Mouse (Mus musculus) cerebellum, postnatal 14 days (tissue): ENCODE measurements around the gene Mmp2.
"Not testable (repeated sequence)": the region's sequence is repeated elsewhere in the genome, so short reads cannot be mapped to it uniquely, and the experiment has no call there.

Experiments used
- DNase-seq, 2 experiments: peaks; one replicate each; pipeline ENCODE4 v3.0.0; 2021; ENCODE audit warnings: mixed read lengths in 2 of 2

Mmp2 gene

DNA sequence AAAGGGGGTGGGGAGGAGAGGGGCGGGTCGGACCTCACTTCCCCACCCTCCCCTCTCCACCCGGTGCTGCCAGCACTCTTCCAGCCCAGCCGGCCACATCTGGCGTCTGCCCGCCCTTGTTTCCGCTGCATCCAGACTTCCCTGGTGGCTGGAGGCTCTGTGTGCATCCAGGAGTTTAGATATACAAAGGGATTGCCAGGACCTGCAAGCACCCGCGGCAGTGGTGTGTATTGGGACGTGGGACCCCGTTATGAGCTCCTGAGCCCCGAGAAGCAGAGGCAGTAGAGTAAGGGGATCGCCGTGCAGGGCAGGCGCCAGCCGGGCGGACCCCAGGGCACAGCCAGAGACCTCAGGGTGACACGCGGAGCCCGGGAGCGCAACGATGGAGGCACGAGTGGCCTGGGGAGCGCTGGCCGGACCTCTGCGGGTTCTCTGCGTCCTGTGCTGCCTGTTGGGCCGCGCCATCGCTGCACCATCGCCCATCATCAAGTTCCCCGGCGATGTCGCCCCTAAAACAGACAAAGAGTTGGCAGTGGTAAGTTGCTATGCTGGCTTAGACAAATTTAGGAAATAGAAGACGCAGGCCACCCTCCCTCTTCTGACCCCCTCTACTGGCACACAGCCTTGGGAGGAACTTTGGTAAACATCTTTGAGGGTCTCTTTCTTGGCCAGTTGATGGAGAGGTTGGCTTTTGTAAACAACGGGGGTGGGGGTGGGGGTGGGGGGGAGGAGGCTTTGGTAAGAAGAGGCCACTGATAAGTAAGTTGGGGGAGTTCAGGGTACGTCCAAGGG, at the start of gene Mmp2:
Gene Mmp2, plus strand, starts transcription at position 49 of the 792 bp plus-strand sequence.
- no peak for DNase-seq

DNA sequence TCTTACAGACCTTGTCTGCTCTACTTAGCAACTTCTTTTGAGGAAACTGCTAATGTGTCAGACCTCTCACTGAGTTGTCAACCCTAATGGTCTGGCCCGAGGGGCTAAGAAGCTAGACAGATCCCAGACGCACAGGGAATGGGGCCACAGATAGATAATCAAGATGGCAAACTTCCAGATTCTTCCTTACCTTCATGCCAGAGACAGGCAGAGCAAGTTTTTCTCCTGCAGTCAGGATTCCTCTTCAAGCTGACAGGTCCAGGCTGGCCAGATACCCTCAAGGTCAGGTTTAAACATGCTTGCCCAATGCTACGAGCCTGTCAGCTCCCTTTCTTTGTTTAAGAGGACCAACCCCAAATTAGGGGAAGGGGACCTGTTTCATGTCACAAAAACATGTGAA, 46.1 kb upstream of the Mmp2 start:
- no peak for DNase-seq

DNA sequence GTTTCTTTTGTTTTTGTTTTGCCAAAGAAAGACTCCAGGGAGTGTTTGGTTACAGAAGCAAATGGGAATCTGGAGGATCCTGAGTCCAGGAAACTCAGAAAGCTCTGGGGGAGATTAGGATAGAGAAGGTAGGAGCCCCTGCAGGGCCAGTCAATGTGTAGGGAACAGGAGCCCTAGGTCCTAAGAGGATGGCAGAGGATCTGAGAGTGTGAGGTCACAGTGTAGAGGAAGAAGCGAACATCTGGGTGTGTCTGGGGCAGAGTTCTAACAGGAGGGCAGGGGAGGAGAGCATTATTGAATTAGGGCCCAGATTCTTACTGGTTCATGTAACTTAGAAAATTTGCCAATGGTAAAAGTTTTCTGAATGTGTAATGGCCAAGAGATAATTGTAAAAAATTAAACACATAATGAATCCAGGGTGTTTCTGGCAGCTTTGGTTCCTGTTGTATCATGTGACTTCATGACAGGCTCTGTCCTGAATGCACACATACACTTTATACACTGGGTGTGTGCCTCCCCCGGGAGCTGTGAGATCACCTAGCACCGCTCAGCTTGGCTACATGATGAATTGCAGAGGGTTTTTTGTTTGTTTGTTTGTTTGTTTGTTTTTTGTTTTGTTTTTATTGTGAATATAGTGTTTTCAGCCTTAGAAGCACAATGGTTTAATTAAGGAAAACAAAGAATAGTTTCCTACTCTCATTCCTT, 43.0 kb upstream of the Mmp2 start:
- DNase-seq, result no peak

DNA sequence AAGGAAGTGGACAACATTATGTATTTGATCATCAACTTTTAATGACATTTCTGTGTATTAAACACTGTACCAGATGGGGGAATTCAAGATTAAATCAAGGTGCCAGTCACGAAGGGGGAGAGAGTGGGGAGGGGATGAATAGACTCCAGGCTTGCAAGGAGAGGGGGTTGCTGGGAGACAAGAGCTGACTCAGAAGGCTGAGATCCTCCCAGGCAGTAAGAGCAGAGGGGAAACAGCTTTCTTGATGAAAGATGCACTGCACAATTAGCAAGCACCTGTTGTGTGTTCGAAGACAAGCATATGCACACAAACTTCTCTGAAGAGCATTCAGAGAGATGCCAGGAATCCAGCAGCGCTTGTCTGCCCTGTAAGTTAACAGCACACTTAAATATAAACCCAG, 36.3 kb upstream of the Mmp2 start:
- no peak for DNase-seq

DNA sequence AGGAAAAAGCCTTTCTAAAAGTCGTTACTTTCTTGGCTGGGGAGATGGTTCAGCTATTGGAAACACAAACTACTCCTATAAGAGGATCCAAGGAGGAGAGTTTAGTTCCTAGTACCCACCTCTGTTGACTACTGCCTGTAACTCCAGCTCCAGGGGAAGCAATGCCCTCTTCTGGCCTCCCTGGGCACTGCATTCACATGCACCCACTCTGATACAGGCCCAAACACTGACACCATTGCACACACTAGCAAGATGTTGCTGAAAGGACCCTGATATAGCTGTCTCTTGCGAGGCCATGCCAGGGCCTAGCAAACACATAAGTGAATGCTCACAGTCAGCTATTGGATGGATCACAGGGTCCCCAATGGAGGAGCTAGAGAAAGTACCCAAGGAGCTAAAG, 35.1 kb upstream of the Mmp2 start:
- not testable (repeated sequence) for DNase-seq

DNA sequence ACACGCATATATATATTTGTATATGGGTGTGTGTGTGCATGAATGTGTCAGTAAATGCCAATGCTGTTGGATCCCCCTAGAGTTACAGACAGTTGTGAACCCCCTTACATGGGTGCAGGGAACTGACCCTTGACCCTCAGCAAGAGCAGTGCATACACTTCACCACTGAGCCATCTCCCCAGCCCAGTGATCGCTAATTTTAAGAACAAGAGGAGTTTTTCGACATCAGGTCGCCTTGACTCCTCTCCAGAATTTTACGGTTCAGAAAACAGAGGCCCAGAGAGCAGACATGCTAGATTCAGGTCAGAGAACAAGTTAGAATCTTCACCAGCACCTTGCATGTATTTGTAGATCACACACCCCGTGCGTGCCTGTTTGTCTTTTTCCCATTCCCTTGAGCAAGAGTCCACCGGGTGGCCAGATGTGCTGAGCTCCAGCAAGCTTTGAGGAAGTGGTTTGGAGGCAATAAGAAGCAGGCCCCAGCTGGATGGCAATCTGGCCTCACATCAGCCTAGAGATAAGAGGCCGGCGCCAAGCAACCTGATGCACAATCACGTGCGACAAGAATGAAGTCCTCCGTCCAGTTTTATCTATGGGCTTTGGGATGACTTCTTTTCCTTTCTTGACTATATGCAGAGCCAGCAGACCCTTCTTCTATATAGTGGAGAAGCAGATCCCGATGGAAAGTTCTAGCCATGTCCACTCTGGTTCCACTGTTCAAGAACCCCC, 33.1 kb upstream of the Mmp2 start:
- DNase-seq, result no peak

DNA sequence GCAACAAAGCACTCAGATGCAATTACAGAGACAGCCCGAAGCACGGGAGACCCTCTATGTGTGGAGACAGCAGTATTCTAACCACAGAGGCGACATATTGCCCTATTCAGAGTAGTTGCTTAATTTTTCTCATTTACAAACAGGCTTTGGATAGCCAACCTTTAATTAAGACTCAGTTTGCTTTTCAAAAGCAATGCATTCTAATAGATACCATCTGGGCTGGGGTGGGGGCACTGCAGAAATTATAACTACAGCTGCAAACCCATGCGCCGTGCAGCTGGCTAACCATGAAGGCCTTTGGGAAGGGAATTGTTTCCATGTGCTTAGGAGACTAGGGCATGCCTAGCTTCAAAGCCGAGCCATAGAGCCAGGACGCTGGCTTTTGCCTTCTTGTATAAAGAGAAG, 29.6 kb upstream of the Mmp2 start:
- no peak for DNase-seq

DNA sequence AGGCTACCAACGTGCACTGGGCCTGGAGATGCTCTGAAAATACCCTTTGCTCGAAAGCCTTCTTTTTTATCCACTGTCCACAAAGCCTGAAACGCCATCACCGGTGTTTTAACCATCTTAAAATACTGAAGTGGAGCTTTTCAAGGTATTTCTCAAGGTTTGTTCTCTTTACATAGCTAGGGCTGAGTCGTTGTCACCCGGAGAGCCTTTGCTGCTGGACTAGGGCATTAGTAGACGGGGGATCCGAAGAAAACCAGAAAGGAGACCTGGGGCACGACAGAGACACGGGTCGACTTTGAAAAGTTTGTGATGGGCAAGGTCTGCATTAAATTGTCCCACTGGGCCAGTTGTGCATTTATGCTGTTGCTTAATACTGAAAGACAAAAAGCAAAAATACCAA, 27.7 kb upstream of the Mmp2 start:
- no peak for DNase-seq

DNA sequence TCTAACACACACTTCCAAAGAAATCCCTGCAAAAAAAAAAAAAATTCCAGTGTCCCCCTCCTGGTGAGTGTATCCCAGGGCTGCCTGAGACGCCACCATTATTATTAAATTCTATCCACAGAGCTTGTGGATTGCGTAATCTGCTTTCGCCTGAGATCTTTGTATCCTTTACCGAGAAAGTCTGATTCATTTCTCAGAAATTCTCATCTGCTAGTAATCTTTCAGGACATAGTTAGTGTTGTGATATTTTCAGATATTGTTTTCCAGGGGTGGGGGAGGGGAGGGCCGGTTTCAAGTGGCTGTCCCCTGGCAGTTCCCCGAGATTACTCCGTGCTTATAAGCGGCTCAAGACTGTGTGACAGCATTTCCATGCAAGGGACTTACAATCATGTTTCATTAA, 25.9 kb upstream of the Mmp2 start:
- no peak for DNase-seq

DNA sequence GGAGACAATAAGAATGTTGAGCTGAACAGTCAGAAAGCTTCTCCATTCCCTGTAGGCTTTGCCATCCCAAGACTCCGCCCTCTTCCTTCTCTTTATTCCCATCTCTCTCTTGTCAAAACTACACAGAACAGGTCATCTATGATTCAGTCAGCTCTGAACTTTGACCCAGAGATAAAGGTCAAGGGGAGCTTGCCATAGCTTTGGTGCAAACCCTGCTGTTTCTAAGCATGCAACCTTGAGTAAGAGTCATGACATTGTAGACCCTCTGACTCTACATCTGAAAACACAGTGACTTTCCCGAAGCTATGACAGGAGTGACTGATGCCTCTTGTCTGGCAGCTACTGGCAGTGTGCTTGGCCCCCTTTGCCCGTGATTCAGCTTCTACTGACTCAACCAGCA, 24.5 kb upstream of the Mmp2 start:
- DNase-seq, result no peak

DNA sequence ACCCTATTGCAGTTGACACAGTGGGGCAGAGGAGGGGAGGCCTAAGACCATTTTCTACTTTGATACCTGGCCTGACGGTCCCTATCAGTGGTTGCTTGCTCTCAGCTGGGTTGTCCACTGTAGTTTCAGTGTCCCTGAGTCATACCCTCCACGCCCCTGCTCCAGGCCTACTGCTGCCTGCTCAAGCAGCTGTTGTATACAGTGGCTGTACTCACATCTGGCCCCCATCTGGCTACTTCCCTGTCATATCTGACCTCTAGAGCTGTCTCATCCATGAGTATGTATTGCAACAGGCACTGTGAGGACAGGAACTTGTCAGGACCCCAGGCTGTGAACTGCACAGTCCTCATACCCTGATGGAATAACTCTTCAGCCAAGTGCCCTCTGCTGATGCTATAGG, 14.3 kb upstream of the Mmp2 start:
- DNase-seq, result no peak

DNA sequence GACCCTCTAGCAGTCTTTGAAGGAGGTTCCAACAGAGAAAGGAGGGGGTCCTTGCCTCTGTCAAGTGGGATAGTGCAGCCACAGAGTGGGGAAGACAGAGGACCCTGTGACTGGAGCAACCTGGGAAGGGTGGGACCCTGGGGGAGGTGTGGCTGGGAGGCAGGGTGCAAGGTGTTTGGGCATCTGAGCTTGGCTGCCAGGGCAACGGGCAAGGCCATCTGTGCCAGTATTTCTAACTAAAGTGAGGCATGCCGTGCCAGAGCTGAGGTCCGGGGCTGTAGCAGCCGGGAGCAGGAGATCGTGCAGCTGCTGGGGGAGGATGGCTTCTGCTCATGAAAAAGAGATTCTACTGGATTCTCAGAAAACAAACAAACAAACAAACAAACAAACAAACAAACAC, 11.4 kb upstream of the Mmp2 start:
- peak; percentile 30 to 33 for DNase-seq

DNA sequence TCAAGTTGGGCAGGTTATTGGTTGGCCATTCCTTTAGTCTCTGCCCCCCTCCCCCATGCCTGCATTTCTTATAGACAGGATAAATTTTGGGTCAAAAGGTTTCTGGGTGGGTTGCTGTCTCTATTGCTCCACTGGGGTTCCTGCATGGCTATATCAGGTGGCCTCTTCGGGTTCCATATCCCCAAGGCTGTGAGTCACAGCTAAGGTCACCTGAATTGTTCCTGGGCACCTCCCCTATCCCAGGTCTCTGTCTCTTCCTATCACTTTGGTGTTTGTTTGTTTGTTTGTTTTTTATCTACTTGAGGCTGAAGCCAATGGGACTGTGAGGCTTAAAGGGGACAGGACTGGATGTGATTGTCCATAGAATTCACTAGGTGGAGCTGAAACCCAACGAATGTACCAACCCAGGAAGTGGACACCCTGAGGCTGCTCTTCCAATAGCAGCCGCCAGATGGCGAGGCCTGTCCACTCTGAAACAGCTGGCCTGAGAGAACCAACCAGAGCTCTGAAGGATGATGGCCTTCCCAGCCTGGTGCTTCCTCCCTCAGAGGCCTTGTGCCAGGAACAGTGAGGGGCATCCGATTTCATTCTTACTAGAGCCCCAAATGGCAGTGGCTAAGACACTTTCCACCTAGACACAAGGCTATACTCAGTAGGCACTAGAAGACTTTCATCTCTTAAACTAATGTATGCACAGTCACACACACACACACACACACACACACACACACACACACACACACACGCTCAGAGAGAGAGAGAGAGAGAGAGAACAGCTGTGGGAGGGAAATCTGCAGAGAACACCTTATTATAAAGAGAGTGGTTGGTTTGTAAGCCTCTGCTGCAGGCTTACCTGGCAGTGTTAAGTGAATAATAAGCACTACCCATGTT, 8.9 kb upstream of the Mmp2 start:
- DNase-seq, result peak; percentile 93 to 94

DNA sequence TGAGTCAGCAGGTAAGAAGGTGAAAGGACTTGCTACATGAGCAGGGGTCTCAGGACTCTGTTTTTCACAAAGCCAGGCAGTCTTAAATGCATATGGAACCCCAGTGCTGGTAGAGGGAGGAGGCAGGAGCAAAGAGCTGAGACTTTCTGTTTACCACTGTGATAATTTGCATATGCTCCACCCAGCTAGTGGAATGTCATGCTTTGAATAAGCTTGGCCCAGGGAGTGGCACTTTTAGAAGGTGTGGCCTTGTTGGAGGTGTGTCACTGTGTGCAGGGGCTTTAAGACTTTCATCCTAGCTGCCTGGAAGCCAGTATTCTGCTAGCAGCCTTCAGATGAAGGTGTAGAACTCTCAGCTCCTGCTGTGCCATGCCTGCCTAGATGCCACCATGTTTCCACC, 5.9 kb upstream of the Mmp2 start:
- no peak for DNase-seq

DNA sequence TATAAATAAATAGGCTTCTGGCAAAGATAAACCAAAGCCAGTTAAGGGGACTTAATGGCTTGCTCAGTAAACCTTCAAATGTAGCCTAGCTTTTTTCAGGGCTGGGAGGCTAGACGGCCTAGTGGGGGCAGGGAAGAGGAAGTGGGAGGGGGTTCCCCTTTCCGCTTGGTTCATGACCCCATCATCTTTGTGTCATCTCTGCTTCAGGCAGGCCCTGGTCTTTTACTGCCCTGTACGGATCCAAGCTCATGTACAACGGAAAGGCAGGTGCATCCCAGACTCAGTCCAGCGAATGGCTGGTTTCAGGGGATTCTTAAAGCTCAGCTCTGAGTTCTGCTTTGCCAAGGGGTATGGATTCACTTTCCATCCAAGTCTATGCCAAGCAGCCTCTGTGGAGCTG, 4.7 kb upstream of the Mmp2 start:
- DNase-seq, result no peak

DNA sequence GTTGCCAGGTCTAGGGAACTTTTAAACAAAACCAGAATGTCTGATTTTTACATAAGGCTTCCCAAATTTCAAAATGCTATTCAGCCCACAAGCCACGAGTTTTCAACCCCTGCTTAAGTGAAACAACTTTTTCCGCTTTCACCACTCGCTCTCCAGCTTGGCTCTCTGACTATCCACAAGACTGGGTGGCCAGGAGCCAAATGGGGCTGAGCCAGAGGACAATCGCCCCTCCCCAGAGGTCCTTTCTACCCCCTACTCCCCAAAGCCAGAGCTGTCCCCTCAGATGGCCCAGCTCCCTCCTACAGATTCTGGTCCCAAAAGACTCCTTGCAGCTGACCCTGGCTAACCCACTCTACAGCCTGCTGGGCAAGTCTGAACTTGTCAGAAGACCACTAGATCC, 1.1 kb upstream of the Mmp2 start:
- DNase-seq, result peak; percentile 23 to 45

DNA sequence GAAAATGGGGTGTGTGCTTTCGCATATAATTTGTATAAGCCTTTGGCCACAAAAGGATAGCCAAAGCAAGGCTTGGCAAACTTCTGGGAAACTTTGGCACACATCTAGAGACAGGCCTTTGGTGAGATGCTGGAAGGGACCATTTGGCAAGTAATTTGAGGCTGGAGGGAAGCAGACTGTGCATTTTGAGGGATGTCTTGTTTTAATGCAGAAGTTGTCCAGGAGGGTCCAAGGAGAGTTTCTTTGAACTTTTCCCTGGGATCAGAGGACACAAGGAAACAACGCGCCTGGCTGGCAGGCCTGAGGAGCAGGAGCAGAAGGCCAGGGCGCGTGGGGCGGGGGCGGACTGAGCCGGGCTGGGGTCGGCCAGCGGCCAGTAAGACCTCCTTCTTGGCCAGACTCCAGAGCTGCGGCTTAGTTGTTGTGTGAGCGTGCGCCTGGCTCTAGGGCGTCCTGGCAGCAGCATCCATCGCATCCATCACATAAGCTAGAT, 1.2 kb downstream of the Mmp2 start:
- DNase-seq, result peak; percentile 81 to 84

DNA sequence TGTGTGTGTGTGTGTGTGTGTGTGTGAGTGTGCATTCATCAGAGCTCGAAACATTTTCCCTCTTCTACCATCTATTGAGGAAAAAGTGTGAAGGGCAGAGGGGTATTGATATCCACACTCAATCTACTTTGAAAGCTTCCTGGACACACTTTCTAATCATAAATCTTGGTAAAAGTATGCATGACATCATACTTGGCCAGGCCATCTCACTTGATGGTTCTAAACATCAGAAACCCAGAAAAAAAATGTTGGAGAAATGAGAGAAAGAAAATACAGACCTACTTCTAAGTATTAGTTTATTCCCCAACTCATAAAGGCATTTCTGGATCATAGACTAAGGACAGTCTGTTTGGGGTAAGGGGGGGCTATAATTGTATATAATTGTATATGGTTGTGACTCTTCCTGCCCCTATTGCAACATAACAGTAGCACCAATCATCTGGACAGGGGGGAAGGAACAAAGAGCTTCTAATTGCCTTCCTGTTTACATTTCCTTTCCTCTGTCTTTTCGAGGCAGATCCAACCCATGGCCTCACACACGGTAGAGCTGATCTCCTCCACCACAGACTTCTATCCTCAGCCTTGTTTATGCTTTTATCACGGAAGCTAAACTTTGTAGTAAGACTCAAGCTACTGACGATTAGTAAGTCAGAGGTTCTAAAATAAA, 7.1 kb downstream of the Mmp2 start:
- DNase-seq, result no peak

DNA sequence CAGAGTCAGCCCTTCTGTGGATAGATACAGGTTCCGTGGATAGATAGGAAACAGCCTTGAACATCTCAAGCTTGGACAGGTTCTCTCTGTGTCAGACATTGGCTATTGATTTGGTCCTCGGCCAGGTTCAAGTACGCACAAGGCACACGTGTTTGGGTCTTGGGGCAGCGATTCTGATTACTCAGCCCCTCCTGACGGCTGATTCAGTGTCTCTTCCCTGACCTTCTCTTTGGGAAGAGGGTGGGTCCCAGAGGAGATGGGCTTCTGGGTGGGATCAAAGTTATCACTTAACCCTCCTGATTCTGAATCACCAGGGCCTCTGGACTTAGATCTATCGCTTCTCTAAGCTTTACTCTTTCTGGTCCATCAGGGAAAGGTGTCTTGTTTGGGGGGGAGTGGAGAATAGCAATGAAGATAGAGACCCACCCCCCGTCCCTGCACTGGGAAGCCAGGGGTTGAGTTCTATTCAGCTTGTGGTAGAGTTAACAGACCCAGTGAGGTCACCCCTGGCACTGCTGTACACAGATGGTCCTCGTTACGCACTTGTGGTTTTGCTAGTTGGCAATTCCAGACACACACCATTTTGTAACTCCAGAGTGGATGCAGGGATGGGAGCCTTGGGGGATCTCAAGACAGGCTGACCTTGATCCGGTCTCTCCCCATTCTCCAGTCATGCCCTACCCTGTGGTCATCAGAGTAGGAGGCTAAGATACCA, 7.9 kb downstream of the Mmp2 start:
- DNase-seq, result no peak

DNA sequence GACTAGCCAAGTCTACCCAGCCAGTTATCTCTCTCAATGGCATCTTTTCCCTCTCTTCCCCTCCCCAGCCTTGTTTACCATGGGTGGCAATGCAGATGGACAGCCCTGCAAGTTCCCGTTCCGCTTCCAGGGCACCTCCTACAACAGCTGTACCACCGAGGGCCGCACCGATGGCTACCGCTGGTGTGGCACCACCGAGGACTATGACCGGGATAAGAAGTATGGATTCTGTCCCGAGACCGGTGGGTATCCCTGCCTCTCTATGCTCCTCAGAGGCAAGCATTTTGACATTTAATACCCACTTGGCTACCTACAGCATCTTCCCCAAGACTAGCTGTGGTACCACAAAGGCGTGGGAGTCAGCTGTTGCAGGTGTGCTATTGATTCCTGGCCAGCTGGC, 8.8 kb downstream of the Mmp2 start:
- DNase-seq, result no peak

DNA sequence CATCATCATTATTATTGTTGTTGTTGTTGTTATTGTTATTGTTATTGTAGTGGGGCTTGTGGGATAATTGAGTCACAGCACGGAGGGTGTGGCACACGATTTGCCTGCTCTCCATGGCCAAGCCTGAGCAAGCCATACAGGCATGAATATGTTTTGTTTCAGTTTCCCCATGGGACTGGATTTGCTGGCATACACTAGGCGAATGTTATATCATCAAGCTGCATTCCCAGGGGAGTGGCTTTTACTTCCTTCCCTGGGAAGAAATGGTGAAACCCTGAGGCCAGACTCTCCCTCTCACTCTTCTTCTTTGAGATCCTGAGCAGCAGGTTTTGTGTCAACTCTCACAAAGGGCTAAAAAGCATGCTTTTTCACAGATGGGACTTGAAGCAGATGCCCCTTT, 11.5 kb downstream of the Mmp2 start:
- DNase-seq, result no peak
